Mouse (Mus musculus) 3134 (cell line): ENCODE measurements around the gene Gtf2ird2.

Source experiments
- DNase-seq: peaks from one replicate; pipeline ENCODE4 v3.0.0-alpha.2; 2011; ENCODE audit warnings: low spot score; ENCODE audit not compliant: insufficient read length; ENCODE audit errors: extremely low read depth

The Gtf2ird2 gene

GRCm38 (mm10) chr5:134260001-134260636 is 76.3 kb downstream of the Gtf2ird2 start:
- DNase-seq = no peak

GRCm38 (mm10) chr5:134265890-134266289 is 82.1 kb downstream of the Gtf2ird2 start:
- DNase-seq = no peak

DNA sequence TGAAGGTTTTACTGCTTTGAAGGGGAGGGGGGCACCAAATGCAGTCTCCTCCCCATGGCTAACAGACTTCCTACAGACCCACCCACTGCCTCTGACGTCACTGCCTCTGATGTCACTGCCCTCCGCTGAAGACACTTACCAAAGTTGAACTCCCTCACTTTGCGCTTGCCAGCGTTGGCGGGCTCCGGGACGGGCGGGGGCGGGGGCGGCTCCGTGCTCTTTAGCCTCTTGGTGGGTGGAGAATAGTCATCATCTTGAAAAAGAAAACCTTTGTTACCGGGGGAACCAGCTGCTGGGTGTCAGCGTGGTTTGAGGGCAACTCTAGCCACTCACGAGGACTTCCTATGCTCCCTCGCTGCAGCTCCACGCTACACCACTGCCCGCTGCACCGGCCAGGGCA is 82.6 kb downstream of the Gtf2ird2 start:
- DNase-seq = no peak

GRCm38 (mm10) chr5:134268751-134269150 is 84.9 kb downstream of the Gtf2ird2 start:
- DNase-seq = no peak

- DNase-seq = no peak
Observed at GRCm38 (mm10) chr5:134269751-134270150, 85.9 kb downstream of the Gtf2ird2 start.

GRCm38 (mm10) chr5:134270566-134270965 is 86.7 kb downstream of the Gtf2ird2 start:
- no peak for DNase-seq

DNA sequence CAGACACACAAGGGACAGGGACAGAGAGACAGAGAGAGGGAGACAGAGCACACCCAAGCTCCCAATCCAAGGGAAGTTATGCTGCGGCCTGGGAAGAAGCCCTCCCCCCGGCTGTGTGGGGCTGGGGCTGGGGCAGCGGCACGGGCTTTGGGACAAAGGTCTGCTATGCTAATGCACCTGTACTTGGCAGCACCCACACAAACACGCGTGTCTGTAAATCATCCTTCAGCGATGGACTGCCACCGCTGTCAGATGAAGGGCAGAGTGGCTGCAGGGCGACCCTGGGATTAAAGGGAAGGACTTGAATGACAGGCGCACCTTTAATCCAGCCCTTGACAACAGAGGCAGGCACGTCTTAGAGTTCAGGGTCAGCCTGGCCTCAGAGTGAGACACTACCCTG is 87.6 kb downstream of the Gtf2ird2 start:
- DNase-seq = no peak

DNA sequence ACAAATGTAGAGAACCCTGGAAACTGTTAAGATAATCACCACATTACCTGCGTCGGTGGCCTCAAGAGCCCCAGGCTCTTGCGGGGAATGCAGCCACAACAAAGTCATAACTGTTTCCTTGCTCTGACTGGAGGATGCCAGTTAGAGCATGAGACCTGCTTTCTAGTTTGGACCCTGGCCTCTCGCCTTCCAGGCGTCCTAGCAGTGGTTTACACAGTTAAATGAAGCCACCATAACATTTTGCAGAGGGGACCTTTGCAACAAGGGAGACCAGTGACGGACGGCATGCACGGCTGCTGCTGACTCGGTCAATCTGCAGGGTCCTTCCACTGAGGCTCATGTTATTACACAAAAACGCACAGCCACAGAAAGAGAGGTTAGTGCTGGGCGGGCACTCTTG is 88.9 kb downstream of the Gtf2ird2 start:
- no peak for DNase-seq

- no peak for DNase-seq
Observed at GRCm38 (mm10) chr5:134273761-134274160, 89.9 kb downstream of the Gtf2ird2 start.
